Mouse (Mus musculus) bone marrow macrophage, adult 2 months (primary cell): ENCODE results near the gene Tceal5.

Experiments used
- CTCF ChIP-seq: IDR thresholded peaks from 2 replicates; pipeline ENCODE4 v1.5.1; 2012; ENCODE audit warnings: low read depth, mild to moderate bottlenecking, low read length, moderate library complexity
- POLR2A ChIP-seq: IDR thresholded peaks from 2 replicates; pipeline ENCODE4 v1.6.1; 2012; ENCODE audit warnings: mild to moderate bottlenecking, low read depth, low read length, borderline replicate concordance

- TF ChIP-seq CTCF (no peak), POLR2A (no peak)
Observed at GRCm38 (mm10) chrX:136195193-136195944, 8.3 kb downstream of the Tceal5 start.
